Mouse (Mus musculus) lung, adult 2 months (tissue): ENCODE measurements at regions not wholly inside any gene's neighbourhood (a gene's known extent, or its start where the extent isn't known, plus 50 kb on each side); places are given as distances from the start of the nearest gene placed in this dataset.

Source experiments
- CTCF ChIP-seq: fragments of 200-500 bp; IDR thresholded peaks from 2 replicates; pipeline ENCODE4 v1.5.1; 2011; ENCODE audit warnings: mild to moderate bottlenecking, low read length, control low read depth; ENCODE audit not compliant: insufficient read depth
- POLR2A ChIP-seq: fragments of 200-500 bp; IDR thresholded peaks from 2 replicates; pipeline ENCODE4 v1.6.1; 2011; ENCODE audit warnings: low read depth, mild to moderate bottlenecking, control low read depth, low read length, borderline replicate concordance; ENCODE audit errors: extremely low read depth

- TF ChIP-seq POLR2A (no peak), CTCF (no peak)
Measured at GRCm38 (mm10) chr14:79869325-79869724, 98.2 kb upstream of the Pcdh8 start.
